Mouse (Mus musculus) heart, postnatal 0 days (tissue): ENCODE results near the gene Prrc2c.

Source experiments
- CTCF ChIP-seq: IDR thresholded peaks from 2 replicates; pipeline ENCODE4 v1.5.1; 2016; ENCODE audit warnings: antibody characterized with exemption, control low read depth, low read depth
- EP300 ChIP-seq: IDR thresholded peaks from 2 replicates; pipeline ENCODE4 v1.6.1; 2016; ENCODE audit warnings: antibody characterized with exemption, low read depth

- TF ChIP-seq CTCF (no peak), EP300 (no peak)
These were observed 950 bp downstream of the Prrc2c start for GRCm38 (mm10) chr1:162739406-162739805.
